Mouse (Mus musculus) frontal cortex, postnatal 14 days (tissue): Measurements from ENCODE around the gene Srxn1.

Experiments used
- DNase-seq, 2 experiments: peaks; one replicate each; pipeline ENCODE4 v3.0.0; 2022; ENCODE audit warnings: low spot score in 2 of 2

The Srxn1 gene

GRCm38 (mm10) chr2:152119228-152119865, 14.0 kb downstream of the Srxn1 start:
- DNase-seq, result no peak

GRCm38 (mm10) chr2:152122896-152123295, 17.6 kb downstream of the Srxn1 start:
- no peak for DNase-seq

DNA sequence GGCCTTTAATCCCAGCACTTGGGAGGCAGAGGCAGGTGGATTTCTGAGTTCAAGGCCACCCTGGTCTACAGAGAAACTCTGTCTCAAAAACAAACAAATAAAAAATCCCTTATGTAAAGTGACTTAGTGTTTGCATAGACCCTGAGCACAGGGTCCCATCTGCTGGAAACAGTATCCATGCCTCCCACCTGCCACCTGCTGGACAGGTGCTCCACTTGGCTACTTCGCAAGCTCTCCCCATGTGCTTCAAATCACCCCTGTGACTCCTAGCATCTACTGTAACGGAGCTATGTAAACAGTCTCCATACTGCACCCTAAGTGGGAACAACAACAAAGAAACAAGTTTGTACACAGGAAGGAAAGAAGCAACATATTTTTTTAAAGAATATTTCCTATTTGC, 23.3 kb downstream of the Srxn1 start:
- DNase-seq, result no peak

DNA sequence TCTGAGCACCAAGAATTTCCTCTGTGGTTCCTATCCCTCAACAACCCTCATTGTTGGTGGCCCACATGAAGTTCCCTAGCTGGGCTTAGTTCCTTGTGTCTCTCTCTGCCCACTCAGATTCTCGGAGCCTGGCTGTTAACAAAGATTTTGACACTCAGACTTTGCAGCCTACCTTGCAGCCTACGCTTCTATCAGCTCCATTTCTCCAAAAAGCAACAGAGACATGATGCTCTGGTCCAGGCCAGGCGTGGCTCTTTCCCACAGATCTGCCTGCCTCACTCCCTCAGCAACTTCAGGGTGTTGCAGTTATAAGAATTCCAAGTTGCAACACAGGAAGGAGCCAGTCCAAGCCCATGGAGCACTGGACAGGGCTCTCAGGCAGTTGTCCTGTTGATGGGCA, 24.5 kb downstream of the Srxn1 start:
- no peak for DNase-seq

DNA sequence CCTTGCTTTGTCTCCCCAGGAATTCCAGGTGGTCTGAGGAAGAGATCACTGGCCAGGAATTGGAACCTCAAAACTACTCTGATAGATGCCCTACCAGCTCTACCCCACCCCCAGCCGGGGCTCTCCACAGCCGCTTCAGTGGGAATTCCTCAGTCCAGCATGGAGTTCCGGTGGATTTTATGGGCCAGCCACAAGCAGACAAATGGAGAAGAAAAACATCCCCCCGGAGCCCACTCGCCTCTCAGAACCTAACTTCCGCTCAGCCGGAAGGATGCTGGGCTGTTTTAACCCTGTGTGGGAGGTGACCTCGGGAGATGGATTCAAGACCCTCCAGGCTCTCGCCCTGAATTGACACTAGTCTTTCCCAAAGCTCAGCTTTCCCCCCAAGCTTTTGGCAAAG, 26.7 kb downstream of the Srxn1 start:
- DNase-seq, result no peak

GRCm38 (mm10) chr2:152132691-152133090, 27.4 kb downstream of the Srxn1 start:
- no peak for DNase-seq

DNA sequence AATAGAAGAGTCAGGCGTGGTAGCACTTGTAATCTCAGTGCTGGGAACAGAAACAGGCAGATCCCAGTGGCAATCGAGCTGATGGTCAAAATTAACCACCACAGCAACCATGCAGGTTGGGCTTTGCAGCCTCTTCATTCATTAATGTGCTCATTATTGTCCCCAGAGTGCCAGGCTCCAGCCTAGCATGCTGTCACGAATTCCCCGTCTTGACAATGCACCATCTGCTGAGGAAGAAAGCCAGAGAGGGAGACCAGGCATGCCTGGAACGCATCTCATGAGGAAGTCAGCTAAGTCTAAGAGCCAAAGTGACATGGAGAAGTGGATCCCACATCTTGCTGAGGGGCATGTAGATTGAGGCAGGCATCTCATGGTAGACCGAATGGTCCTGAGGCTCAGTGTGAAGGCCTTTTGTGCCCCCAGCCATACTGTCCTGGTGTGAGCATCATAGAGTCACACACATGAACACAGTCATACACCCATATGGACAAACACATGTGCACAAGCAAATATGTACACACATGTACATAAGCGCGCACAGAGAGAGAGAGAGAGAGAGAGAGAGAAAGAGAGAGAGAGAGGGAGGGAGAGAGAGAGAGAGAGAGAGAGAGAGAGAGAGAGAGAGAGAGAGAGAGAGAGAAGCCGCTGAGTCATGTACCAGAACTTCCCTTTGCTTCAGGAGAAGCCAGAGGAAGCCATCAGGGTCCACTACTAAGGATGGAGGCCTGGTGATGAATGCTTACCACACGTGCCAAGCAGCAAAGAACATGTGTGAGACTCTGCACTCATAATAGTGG, 34.1 kb downstream of the Srxn1 start:
- no peak for DNase-seq

DNA sequence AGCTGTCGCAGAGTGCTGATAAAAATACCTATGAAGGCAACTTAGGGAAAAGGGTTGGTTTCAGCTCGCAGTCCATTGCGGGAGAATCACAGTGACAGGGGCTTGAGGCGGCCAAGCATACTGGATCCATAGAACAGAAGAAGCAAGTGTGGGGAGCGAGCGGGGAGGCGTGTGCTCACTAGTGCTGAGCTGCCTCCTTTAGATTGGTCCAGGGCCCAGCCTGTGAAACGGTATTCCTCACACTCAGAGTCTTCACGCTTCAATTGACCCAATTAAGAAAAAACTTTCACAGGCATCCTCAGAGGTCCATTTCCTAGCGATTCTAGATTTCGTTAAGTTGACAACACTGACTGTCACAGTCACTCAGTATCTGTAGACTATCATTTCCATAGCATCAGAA, 35.6 kb downstream of the Srxn1 start:
- DNase-seq, result no peak

DNA sequence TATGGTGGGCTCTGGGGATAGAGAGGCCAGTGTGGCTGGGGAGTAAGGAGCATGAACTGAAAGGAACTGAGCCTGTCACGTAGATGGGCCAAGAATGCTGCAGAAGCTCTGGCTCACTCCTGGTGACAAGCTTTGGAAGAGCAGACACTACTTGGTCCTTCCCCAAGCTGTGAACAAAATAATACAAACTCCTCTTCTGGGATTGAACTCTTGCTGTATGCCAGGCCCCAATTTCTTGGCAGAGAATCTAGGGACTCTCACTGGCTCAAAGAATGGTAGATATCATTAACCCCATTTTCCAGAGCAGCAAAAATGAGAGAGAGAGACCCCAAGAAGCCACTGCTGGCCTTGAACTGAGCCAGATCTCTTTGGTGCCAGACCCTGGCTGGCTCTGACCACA, 36.2 kb downstream of the Srxn1 start:
- no peak for DNase-seq

- DNase-seq, result no peak
These were observed 36.7 kb downstream of the Srxn1 start for GRCm38 (mm10) chr2:152142046-152142445.

DNA sequence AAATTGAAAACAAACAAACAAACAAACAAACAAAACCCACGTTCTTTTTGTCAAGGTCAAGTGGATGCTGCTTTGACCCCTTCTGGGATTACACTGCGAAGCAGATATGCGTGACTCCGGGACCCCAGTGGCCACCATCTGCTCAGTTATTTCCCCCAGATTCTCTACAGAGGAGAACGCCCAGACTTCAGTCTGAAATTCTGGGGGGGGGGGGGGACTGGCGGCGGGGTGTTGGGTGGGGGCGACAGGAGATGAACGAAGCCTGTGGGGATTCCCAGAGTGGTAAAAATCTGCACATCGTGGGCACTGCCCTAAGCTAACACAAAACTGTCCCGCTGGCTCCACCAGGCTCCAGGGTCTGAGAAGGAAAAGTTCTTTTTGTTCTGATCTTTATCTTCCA, 37.3 kb downstream of the Srxn1 start:
- DNase-seq, result no peak

DNA sequence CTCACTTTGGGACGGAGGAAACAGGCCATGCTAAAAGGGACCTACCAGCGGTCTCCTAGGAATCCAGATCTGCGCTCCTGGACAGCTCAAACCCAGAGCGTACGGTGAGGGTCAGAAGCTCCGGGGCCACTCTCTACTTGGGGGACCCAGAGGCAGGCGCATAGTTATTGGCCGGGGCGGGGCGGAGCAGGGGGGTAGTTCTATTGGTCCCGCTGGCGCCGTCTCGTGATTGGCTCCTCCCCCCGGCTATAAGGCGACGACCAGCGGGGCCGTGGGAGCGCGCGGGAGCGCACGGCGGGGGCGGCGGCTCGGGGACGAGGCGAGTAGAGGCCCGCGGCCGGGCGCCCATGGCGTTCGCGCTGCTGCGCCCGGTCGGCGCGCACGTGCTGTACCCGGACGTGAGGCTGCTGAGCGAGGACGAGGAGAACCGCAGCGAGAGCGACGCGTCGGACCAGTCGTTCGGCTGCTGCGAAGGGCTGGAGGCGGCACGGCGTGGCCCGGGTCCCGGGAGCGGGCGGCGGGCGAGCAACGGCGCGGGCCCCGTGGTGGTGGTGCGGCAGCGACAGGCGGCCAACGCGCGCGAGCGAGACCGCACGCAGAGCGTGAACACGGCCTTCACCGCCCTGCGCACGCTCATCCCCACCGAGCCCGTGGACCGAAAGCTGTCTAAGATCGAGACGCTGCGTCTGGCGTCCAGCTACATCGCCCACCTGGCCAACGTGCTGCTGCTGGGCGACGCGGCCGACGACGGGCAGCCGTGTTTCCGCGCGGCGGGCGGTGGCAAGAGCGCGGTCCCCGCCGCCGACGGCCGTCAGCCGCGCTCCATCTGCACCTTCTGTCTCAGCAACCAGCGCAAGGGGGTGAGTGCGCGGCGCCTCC, 38.2 kb downstream of the Srxn1 start, which contains the start of gene Tcf15:
Gene Tcf15 (plus strand): TSS at position 283 of the 879 bp plus-strand sequence.
- no peak for DNase-seq

DNA sequence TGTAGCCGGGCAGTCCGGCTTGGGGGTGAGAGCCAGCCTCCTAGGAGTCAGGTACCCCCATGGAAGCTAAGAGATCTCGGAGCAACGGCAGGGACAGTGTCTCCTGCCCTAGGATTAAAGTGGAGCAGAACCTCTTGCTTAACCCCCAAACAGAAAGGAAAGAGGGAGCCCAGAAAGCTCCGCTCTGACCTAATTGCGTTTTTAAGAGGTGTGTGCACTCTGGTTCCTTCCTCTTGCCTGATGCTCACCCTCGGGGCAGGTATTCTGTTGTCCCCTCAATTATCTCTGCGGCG, 38.8 kb downstream of the Srxn1 start:
- DNase-seq, result no peak

DNA sequence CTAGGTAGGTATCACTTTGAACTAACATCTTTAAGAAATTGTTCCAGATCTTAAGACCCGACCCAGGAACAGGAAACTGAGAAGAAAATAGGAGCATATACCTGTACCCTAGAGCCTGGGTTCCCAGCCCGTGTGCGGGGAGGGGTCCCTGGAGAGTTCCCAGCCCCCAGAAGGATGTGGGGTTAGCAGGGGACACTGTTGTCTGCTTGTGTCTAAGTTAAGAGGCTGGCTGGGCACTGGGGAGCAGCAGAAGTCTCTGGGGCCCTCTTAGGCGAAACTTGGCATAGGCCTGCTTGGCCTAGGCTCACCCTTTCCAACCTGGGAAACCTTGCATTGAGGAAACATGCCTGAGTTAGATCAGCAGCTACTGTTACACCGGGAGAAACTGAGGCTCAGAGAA, 39.2 kb downstream of the Srxn1 start:
- DNase-seq, result no peak

DNA sequence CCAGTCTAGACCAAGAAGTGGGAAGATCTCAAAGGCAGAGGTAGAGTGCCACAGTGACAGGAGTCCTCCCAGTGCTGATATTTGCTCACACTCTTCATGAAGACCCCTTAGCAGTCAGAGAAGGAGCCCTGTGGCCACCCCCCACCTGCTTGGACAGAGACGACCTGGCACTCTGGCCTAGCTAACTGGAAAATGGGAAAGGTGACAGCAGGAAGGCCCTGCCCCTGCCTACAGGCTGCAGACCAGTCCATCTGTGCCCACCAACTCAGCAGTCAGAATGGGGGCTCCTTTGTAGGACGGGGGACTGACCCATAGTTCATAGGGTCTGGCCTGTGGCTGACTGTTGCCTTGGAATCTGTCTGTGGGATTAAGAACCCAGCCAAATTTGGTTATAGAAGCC, 40.4 kb downstream of the Srxn1 start:
- no peak for DNase-seq

DNA sequence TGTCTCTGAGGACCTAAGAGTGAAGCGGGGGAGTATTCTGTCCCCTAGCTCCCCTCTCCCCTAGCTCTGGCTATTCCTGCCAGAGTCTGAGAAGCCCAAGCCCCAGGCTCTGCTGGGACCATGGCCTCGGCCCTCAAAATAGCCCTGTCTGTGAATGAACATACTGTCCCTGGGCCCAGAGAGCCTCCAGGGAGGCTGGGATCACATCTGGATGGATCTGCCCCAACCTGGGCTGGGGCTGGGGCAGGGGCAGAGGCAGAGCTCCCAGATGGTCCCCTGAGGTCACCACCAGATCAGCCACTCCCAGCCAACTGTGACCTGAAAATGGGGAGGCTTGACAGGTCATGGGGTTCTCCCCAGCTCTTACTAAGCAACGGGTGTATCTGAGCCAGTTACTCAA, 41.8 kb downstream of the Srxn1 start:
- no peak for DNase-seq

GRCm38 (mm10) chr2:152148675-152149074, 43.4 kb downstream of the Srxn1 start:
- no peak for DNase-seq

GRCm38 (mm10) chr2:152149891-152150290, 44.6 kb downstream of the Srxn1 start:
- no peak for DNase-seq

- no peak for DNase-seq
These were observed 45.1 kb downstream of the Srxn1 start for GRCm38 (mm10) chr2:152150373-152150772.

GRCm38 (mm10) chr2:152153361-152153760, 48.0 kb downstream of the Srxn1 start:
- no peak for DNase-seq

- no peak for DNase-seq
These were observed 50.3 kb downstream of the Srxn1 start for GRCm38 (mm10) chr2:152155414-152156208.

DNA sequence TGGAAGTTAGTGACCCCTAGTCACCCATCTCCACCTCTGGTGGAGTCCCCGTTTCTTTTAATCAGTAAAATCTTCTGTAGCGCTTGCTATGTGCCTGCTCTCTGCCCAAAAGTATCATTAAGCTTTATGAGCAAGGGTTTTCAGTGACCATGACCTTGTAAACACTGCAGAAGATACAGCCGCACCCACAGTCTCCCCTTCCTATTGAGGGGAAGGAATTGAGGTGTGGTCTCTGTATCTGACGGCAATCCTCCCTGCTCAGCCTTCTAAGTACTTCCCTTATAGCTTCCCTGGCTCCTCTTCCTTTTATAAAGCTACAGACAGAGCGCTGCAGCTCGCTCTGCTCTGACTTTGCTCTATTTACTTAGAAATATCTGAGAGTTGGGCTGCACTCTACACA, 51.2 kb downstream of the Srxn1 start:
- no peak for DNase-seq
